Mouse (Mus musculus) adrenal gland, adult 18-20 months (tissue): Measurements from ENCODE around the gene Rnf17. TPM values are rescaled to one million over a fixed set of nuclear protein-coding genes. Genes with fewer than 3 reads are reported as not detected.
A peak's percentile ranks its signal among the peaks of the same experiment; 100 is the strongest.

ENCODE experiments used
- DNase-seq, 2 experiments: peaks; one replicate each; pipeline ENCODE4 v3.0.0; 2021 to 2022; ENCODE audit warnings: low spot score in 2 of 2
- total RNA-seq, 2 experiments: library from RNA; stranded (reverse); gene quantifications; 1 replicate in 1 of 2; 2 replicates in 1 of 2; pipeline ENCODE4 v1.2.3; 2021

Gene Rnf17
- total RNA-seq, 2 experiments from 2014 or later: 0.46 to 1.4 TPM

DNA sequence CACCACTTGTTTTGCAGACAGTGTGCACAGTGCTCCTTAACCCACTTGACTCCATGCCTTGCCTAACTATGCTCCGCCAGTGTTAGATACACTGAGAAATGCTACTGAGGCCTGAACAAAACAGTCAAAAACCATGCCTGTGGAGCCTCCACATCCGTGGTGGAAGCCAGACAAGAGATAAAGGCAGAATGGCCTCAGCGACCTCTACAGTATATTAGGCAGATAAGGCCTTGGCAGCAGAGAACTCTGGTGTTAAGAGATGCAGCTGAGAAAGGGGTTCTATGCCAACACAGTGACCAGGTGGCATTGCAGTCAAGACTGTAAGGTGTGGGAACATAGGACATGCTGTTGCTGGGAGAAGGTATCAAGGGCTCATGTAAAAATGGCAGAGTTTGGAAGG, 104.4 kb downstream of the Rnf17 start:
- DNase-seq: no peak

DNA sequence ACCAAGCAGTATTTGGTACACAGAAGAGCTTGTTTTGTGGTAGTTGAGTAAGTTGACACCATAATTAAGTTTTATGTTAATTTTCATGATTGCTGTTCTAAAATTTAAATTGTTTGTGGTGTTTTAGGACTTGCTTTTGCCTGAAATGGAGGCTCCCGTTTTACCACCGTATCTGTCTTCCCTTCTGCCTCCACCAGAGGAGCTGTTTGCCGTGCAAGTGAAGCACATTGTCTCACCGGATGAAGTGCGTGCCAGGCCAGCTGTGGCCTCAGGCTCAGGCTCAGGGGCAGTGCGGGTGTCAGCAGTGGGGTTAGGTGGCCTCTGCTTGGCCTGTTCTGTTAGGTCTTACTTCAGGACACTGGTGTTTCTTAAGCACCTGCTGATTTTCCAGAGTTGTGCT, 109.7 kb downstream of the Rnf17 start:
- DNase-seq: no peak

DNA sequence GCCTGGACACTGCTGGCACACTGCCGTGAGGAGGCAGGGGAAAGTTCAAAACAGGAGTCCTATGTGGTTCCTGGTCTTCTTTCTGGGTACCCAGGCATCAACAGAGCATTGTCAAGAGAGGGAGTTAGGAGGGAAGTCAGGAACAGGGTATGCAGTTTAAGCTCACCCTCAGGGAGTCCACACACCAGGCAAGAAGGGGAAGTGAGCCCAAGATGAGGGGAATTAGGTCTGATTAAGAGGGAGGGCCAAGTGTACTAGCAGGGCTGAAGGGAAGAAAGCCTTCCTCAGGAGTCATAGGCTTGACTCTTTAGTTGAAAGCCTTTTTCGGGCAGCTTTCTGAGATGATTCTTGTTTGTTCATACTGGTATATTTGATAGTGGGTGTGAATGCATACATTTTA, 112.4 kb downstream of the Rnf17 start:
- DNase-seq: no peak

DNA sequence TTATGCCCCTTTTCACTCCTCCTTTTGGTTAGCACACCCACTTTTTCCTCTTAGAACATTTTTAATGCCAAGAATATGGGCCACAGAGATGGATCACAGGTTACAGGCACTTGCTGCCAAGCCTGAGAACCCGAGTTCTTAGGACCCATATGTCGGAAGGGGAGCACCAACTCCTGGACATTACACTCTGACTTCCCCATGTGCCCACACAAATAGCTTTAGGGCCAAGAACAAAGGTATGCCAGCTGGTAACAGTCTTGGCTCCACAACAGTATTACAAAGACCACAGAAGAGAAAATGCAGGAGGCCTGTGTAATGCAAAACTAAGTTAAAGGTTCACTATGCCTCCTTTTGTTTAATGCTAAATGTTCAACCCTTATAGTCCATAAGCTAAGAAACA, 128.4 kb downstream of the Rnf17 start:
- no peak for DNase-seq

DNA sequence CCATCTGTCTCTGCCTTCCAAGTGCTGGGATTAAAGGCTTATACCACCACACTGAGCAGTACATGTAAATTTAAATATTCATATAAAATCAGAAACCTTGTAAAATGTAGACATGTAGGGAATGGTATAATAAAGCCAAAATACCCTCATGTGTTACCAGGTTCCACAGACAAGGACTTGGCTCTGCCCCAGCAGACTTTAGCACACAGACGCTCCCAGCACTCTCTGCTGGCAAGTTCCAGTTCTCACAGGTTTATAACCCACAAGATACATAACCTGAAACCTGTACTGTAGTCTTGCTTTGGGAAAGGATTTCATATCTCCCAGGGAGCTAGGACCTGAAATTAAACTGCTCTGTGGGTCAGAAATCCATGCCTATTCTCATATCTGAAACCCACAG, 142.6 kb downstream of the Rnf17 start:
- no peak for DNase-seq

DNA sequence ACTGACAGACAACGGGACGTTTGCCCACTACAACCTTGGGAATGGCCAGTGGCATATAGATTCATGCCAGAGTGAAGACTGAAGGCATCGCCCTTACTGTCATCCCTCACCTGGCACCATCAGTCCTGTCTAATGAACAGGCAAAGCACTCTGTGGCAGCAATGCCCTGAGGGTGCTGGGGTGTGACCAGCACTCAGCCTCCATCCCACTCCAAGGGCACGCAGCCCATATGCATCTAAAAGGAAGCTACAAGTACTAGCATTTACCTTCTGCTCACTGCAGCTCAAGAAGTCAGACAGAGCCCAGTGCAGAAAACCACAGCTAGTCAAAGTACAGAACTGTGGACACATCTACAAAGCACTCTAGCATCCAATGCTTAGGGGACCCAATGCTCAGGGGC, 143.1 kb downstream of the Rnf17 start:
- no peak for DNase-seq

DNA sequence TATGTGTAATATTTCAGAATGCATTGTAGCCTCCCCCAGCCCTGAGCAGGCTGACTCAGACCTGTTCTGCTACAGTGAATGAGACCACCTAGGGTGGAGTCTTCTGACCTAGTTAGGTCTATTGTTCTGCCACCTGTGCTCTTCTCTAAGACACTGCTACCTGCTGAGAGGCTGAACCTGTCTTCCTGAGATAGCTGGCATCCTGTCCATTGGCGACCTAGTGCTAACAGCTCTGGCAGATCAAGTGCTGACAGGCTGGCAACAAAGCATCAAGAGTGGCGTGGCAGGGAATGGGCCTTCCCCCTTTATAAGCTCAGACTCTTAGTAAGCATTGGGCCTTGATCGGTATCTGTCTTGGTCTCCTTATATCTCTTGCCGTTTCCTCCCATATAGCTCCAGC, 148.6 kb downstream of the Rnf17 start:
- no peak for DNase-seq

DNA sequence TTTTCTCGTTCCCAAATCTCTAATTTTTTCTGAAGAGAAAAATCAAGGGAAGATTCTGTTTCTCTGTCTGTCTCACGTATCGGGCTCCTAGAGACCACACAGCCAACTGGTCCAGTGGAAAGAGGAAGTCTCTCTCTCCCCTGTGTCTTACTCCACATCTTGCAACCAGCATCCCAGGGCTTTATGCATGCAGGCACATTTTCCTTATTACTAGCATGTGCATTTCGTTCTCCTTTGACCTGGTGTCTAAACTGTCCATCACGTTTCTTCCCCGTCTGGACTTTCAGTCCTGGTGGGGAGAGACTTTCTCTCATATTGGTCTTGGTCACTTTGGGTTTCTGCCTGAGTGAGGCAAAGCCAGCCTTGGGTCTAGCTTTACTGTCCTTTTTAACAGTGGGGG, 150.5 kb downstream of the Rnf17 start:
- DNase-seq: no peak

DNA sequence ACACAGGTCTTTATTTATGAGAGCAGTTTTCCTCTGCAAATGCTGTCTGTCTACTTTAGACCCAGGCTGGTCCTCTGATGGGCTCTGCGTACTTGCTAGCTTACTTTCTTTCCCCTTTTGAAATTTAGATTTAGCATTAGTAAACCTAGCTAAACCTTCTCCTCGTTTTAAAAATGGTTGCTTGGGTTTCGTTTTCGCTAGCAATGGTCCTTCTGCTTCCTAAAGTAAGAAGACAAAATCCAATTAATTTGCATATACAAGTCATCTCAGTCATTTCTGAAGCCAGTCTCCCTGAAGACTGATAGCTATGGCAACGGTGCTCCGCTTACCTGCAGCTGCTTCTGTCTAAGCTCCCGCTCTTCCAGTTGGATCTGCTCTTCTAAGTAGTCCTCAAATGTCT, 150.9 kb downstream of the Rnf17 start:
- no peak for DNase-seq

DNA sequence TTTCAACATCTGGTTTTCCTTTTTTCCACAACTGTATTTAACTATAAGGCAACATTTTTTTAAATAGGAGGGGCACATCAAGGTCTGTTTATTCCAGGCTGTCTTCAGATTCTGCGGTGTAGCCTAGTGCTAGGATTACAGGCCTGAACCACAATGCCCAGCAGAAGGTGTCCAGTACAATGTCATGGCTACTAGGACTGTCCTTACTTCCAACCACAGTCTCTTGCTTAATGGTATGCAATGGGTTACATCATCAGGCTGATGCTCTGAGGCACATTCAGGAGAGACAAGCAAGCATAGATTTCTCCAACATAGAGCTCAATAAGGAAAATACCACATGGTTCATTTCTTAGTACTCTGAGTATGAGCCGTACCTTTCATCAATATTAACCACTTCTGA, 152.3 kb downstream of the Rnf17 start:
- no peak for DNase-seq

DNA sequence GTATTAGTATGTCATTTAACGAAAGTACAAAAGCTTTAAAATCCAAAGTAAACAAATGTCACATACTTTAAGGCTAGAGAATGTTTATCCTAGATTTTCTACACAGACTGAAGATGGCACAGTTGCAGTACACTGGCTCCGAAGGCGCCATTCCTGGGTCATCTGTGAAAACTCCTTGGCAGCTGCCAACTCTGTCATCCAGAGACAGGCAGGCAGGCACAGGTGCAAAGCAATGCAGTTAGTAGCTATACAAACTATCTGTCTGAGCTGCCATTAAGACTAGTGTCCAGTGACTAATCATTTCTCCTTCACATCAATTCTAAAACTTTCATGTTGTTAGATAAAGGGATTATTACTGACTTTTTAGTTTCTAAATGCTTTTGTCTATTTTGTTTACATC, 156.8 kb downstream of the Rnf17 start:
- no peak for DNase-seq

DNA sequence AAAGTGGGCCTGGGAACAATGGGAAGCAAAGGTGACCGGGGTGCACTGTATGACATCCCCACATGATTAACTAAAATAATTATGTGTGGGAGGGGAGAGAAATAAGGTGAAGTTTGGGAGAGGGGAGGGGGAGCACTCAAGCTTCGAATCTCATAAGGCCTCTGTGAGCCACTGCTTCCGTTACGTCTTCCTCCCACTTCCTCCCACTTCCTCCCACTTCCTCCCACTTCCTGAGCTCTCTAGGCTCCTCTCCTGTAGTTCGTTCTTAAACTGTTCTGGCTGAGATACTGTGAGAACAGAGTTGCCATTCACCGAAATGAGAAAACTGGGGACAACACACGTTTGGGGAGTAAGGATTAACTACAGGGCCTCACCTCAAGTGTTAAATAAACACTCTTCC, 165.1 kb downstream of the Rnf17 start:
- no peak for DNase-seq

DNA sequence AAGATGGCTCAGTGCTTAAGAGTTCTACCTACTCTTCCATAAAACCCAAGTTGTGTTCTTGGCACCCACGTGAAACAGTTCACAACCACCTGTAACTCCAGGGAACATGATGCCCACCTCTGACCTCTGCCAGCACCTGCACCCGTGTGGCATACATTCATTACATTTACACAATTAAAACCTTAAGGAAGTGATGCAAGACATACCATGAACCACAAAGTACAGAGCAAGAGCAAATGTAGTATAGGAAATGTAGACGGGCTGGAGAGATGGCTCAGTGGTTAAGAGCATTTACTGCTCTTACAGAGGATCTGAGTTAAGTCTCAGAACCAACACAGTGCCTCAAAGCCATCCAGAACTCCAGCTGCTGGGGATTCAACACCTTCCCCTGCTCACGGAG, 166.7 kb downstream of the Rnf17 start:
- DNase-seq: no peak

DNA sequence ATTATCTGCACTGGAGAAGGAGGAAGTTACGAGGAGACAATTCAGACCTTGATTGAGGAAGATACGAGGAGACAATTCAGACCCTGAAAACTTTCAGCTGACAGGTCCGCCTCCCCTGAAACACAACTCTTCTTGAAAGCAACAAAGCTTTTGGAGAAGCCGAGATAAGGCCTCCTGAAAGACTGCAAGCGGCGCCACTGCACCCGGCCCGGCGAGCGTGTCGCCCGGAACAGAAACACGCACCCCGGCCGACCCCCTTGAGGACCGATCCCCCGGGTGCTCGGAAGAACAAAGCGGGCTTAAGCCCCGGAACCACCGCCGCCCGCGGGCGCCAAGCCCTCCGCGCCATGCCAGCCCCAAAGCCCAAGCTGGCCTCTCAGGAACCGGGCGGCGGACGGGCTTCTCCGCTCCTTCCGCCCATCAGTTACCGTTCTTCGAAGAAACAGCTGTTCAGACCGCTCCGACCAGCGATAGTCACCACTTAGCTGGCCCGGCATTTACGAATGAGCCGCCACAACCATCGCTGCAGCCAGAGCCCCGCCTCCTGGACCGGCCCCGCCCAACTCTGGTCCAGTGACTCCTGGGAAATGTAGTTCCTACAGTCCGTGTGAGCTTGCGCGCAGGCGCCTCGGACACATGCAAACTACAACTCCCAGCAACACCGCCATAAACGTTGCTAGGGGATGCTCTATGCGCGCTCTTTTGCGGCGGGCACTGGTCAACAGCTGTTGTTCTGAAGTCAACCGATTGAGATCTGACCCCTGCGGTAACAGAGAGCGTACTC, 169.1 kb downstream of the Rnf17 start:
- DNase-seq: peak; percentile 90 to 93

DNA sequence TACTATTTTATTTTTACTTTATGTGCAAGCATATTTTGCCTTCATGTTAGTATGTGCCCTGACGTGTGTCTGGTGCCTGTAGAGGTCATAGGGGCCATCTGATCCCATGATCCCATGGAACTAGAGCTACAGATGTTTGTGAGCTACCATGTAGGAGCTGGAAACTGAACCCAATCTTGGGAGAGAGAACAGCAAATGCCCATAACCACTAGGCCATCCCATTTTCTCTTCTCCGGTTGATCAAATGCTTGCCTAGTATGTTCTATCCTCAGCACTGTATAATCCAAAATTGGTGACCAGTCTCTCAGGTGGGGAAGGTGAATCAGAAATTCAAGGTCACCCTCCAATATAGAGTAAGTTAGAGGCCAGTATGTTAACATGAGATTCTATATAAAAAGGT, 170.2 kb downstream of the Rnf17 start:
- no peak for DNase-seq

Other genes with a start within 250 kb of the Rnf17 start
- gene Gzmg, start 243.0 kb upstream of the Rnf17 start, total RNA-seq: not detected
- gene Gzmn, start 228.0 kb upstream of the Rnf17 start, total RNA-seq: not detected
- not detected for gene Gzmf, start 191.2 kb upstream of the Rnf17 start, total RNA-seq
- gene Gzmc, start 167.9 kb upstream of the Rnf17 start, total RNA-seq: not detected
- under 1 TPM; 0.42 to 0.99 TPM for gene Gzmb, start 140.3 kb upstream of the Rnf17 start, total RNA-seq
- 1 to 10 TPM in 1 of 2 experiments, under 1 TPM in 1; 0.32 to 1.4 TPM for gene Atp12a, start 37.5 kb upstream of the Rnf17 start, total RNA-seq
- 1 to 10 TPM; 7.0 to 8.7 TPM for gene Cenpj, start 172.8 kb downstream of the Rnf17 start, total RNA-seq
- 10 to 100 TPM; 28.2 to 32.1 TPM for gene Parp4, start 173.0 kb downstream of the Rnf17 start, total RNA-seq